Mouse (Mus musculus) left cerebral cortex, adult 2 months (tissue): ENCODE measurements around the gene Garem2. TPM values are rescaled to one million over a fixed set of nuclear protein-coding genes. Genes with fewer than 3 reads are reported as not detected.
"Not testable (repeated sequence)": the region's sequence is repeated elsewhere in the genome, so short reads cannot be mapped to it uniquely, and the experiment has no call there.

ENCODE experiments used
- DNase-seq, 2 experiments: peaks; one replicate each; pipeline ENCODE4 v3.0.0; 2021 to 2022; ENCODE audit warnings: low spot score in 2 of 2, mixed read lengths in 1 of 2; ENCODE audit errors: extremely low spot score in 1 of 2
- H3K27ac ChIP-seq: fragments of 200-600 bp; 2 replicates; pipeline ENCODE4 v1.8.1; 2022
- H3K4me3 ChIP-seq: fragments of 200-600 bp; 2 replicates; pipeline ENCODE4 v1.8.1; 2022
- CTCF ChIP-seq: fragments of 200-600 bp; IDR thresholded peaks from 2 replicates; pipeline ENCODE4 v1.8.1; 2022; ENCODE audit warnings: antibody characterized with exemption, mild to moderate bottlenecking, moderate library complexity
- intact Hi-C: fragments of 180-260 bp; cut with DNase I; formaldehyde crosslinking; loops from one replicate; pipeline ENCODE4 v1.15.1; 2025
- long read RNA-seq, 2 experiments: library from polyadenylated mRNA; stranded (forward); transcript quantifications; one replicate each; pipeline ENCODE4 v2.0.0; 2021; ENCODE audit warnings: borderline mapping rate in 2 of 2
- total RNA-seq, 2 experiments: library from RNA; stranded (reverse); gene quantifications; 2 replicates each; pipeline ENCODE4 v1.2.3; 2021

The Garem2 gene
- 10 to 100 TPM; 11.0 to 11.1 TPM for total RNA-seq
- long read RNA-seq, experiment 1, transcript Garem2-201 (6 exons, 3,865 nt) = major isoform, 52 of 67 reads
- long read RNA-seq, experiment 1, partial matches to known transcripts = 14 of 67 reads
- long read RNA-seq, experiment 1, other reads (novel, unspliced or antisense) = 1 of 67 reads
- long read RNA-seq, experiment 2, transcript Garem2-201 (6 exons, 3,865 nt) = major isoform, 49 of 55 reads
- long read RNA-seq, experiment 2, partial matches to known transcripts = 5 of 55 reads
- long read RNA-seq, experiment 2, other reads (novel, unspliced or antisense) = 1 of 55 reads

- no peak for TF ChIP-seq CTCF
- intact Hi-C loops = no loop called here
- peak in 1 of 2 experiments; percentile 16 for DNase-seq
- Histone ChIP-seq H3K4me3 (peak within 1 kb of the TSS; percentile 49), H3K27ac (peak within 1 kb of the TSS; percentile 63)
Measured at GRCm38 (mm10) chr5:30104841-30105667, at the start of gene Garem2. Gene Garem2, plus strand, starts transcription at chr5:30105161.

GRCm38 (mm10) chr5:30058216-30058731, 46.7 kb upstream of the Garem2 start:
- intact Hi-C loops = no loop called here
- DNase-seq = no peak
- Histone ChIP-seq H3K4me3 (no peak overlapping the region), H3K27ac (no peak overlapping the region)
- no peak for TF ChIP-seq CTCF

- intact Hi-C loops, H3K27ac ChIP-seq, H3K4me3 ChIP-seq, DNase-seq: not testable (repeated sequence)
Measured at GRCm38 (mm10) chr5:30059607-30060006, 45.4 kb upstream of the Garem2 start.

- no peak for DNase-seq
- intact Hi-C loops = no loop called here
- TF ChIP-seq CTCF = no peak
- H3K27ac ChIP-seq = no peak overlapping the region
- H3K4me3 ChIP-seq = no peak overlapping the region
Measured at GRCm38 (mm10) chr5:30067726-30068125, 37.2 kb upstream of the Garem2 start.

GRCm38 (mm10) chr5:30071677-30072076, 33.3 kb upstream of the Garem2 start:
- intact Hi-C loops = loop anchor here (5.0 kb wide), 1 partner anchor 59 kb away; the partner anchor contains the start of gene Il6
- Histone ChIP-seq H3K27ac (no peak overlapping the region), H3K4me3 (no peak overlapping the region)
- no peak for TF ChIP-seq CTCF
- no peak for DNase-seq

- Histone ChIP-seq H3K27ac (no peak overlapping the region), H3K4me3 (no peak overlapping the region)
- intact Hi-C loops = loop anchor here (5.0 kb wide), 1 partner anchor 60 kb away; the partner anchor contains the start of gene Il6
- DNase-seq = no peak
- TF ChIP-seq CTCF = no peak
Measured at GRCm38 (mm10) chr5:30072377-30072776, 32.6 kb upstream of the Garem2 start.

- H3K4me3 ChIP-seq = peak within 1 kb of the TSS; percentile 73
- no peak within 1 kb of the TSS for H3K27ac ChIP-seq
- peak; percentile 54 to 62 for DNase-seq
- intact Hi-C loops = loop anchor here (5.0 kb wide), 1 partner anchor 61 kb away; the partner anchor contains the start of gene Il6
- no peak; the same call in 1 of the 2 replicates for TF ChIP-seq CTCF
Measured at GRCm38 (mm10) chr5:30072825-30073821, 31.8 kb upstream of the Garem2 start, which contains the start of gene Tyms. Gene Tyms, minus strand, starts transcription at chr5:30073617.

GRCm38 (mm10) chr5:30092701-30093100, 12.3 kb upstream of the Garem2 start:
- Histone ChIP-seq H3K27ac (no peak overlapping the region), H3K4me3 (no peak overlapping the region)
- TF ChIP-seq CTCF = no peak
- intact Hi-C loops = no loop called here
- DNase-seq = no peak

GRCm38 (mm10) chr5:30094399-30094798, 10.6 kb upstream of the Garem2 start:
- intact Hi-C loops = no loop called here
- DNase-seq = no peak
- peak; percentile 5; the same call in 1 of the 2 replicates for TF ChIP-seq CTCF
- no peak overlapping the region for H3K27ac ChIP-seq
- no peak overlapping the region for H3K4me3 ChIP-seq

GRCm38 (mm10) chr5:30095731-30096130, 9.2 kb upstream of the Garem2 start:
- H3K27ac ChIP-seq = no peak overlapping the region
- intact Hi-C loops = no loop called here
- DNase-seq = no peak
- TF ChIP-seq CTCF = no peak
- no peak overlapping the region for H3K4me3 ChIP-seq

- no peak for DNase-seq
- H3K4me3 ChIP-seq = no peak overlapping the region
- intact Hi-C loops = no loop called here
- no peak overlapping the region for H3K27ac ChIP-seq
- no peak for TF ChIP-seq CTCF
Measured at GRCm38 (mm10) chr5:30098260-30098659, 6.7 kb upstream of the Garem2 start.
